Mouse (Mus musculus) heart, embryonic 14.5 days (tissue): ENCODE results near the gene Znrf2. TPM values are rescaled to one million over a fixed set of nuclear protein-coding genes. Genes with fewer than 3 reads are reported as not detected.

Experiments
- ATAC-seq: fragments of 200-750 bp; cut with Nextera tagmentation; 2 replicates; pipeline ENCODE4 v1.8.0; 2017; ENCODE audit warnings: low read depth, moderate TSS enrichment; ENCODE audit not compliant: insufficient number of reproducible peaks, insufficient read depth, low FRiP score
- H3K27ac ChIP-seq, 2 experiments: fragments of 200-500 bp in 1 of 2; fragments of 300-500 bp in 1 of 2; sonication (generic) in 1 of 2; replicated peaks in 1 of 2; 2 replicates each; pipeline ENCODE4 v1.5.1; 2012 to 2014; ENCODE audit warnings: low read depth in 2 of 2, low read length in 2 of 2, control low read depth in 1 of 2, mild to moderate bottlenecking in 1 of 2, mixed read lengths in 1 of 2; ENCODE audit not compliant: control insufficient read depth in 1 of 2, insufficient read depth in 1 of 2
- H3K27me3 ChIP-seq: fragments of 300-500 bp; sonication (generic); 2 replicates; pipeline ENCODE4 v1.6.1; 2014; ENCODE audit warnings: mild to moderate bottlenecking, low read length, control low read depth; ENCODE audit not compliant: control insufficient read depth, insufficient read depth
- H3K36me3 ChIP-seq: fragments of 300-500 bp; sonication (generic); 2 replicates; pipeline ENCODE4 v1.6.1; 2014; ENCODE audit warnings: mild to moderate bottlenecking, control low read depth, low read length, mixed read lengths; ENCODE audit not compliant: control insufficient read depth, insufficient read depth
- H3K4me1 ChIP-seq, 2 experiments: fragments of 200-500 bp in 1 of 2; fragments of 300-500 bp in 1 of 2; sonication (generic) in 1 of 2; 2 replicates each; pipeline ENCODE4 v1.6.1; 2012 to 2014; ENCODE audit warnings: low read length in 2 of 2, control low read depth in 1 of 2, mixed read lengths in 1 of 2; ENCODE audit not compliant: control insufficient read depth in 2 of 2, insufficient read depth in 2 of 2
- H3K4me2 ChIP-seq: fragments of 300-500 bp; sonication (generic); 2 replicates; pipeline ENCODE4 v1.6.1; 2014; ENCODE audit warnings: mild to moderate bottlenecking, low read length
- H3K4me3 ChIP-seq, 2 experiments: fragments of 200-500 bp in 1 of 2; fragments of 300-500 bp in 1 of 2; sonication (generic) in 1 of 2; 2 replicates each; pipeline ENCODE4 v1.5.1; 2012 to 2014; ENCODE audit warnings: low read length in 2 of 2, mild to moderate bottlenecking in 2 of 2, control low read depth in 1 of 2, low read depth in 1 of 2, moderate library complexity in 1 of 2; ENCODE audit not compliant: control insufficient read depth in 1 of 2, insufficient read depth in 1 of 2
- H3K9ac ChIP-seq: fragments of 300-500 bp; sonication (generic); 2 replicates; pipeline ENCODE4 v1.6.1; 2014; ENCODE audit warnings: mild to moderate bottlenecking, low read length
- H3K9me3 ChIP-seq: fragments of 300-500 bp; sonication (generic); 2 replicates; pipeline ENCODE4 v1.6.1; 2016; ENCODE audit warnings: low read length, control low read depth; ENCODE audit not compliant: control insufficient read depth
- WGBS: fragments of 180-500 bp; shearing (Covaris S2); extraction: QIAGEN DNeasy Blood & Tissue Kit; methylation state at CpG from one replicate; pipeline ENCODE4 v1.1.7; 2014; 5-methylcytosine and 5-hydroxymethylcytosine counted together
- polyA plus RNA-seq: library from polyadenylated mRNA; unstranded; fragments of >200 nt; fragmentation: Nextera tagmentation; extraction: Ambion mirVana; gene quantifications from 2 replicates; pipeline ENCODE4 v1.2.1, GENCODE M21; 2014

Gene Znrf2
- polyA plus RNA-seq, 1 experiment from 2014 or later, result 3.8 TPM

DNA sequence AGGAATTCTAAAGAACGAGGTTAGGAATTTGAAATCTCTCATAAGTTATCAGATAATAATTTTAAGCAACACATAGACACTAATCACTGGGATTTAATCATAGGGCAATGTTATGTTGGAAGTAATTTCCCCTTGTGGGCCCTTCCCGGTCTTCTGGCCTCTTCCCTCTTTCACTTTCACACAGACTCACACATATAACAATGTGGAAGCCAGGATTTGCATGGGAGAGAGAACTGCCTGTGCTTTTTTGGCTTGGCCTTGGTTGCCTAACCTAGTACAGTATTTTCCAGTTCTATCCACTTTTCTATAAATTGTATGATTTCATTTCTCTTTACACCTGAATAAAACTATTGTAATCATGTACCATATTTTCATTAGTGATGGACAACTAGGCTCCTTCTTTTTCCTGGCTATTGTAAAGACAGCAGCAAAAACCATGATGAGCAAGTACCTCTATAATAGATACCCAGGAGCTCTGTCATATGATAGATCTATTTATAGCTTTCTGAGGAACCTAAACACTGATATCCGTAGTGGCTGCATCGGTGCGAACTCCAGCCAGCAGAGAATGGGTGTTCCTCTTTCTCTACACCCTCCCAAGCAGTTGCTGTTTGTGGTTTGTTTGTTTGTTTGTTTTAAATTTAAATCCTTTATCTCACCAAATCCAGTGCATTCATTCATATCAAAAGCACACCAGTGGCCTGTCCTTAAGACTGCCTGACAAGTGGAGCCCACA is 36.0 kb upstream of the Znrf2 start:
- Histone ChIP-seq H3K9ac (no peak overlapping the region), H3K9me3 (no peaks in the 10 kb centered on the region), H3K27ac (no peak overlapping the region), H3K4me1 (peaks cover 12 to 18% of the 10 kb centered on the region in 2 experiments), H3K4me3 (no peak overlapping the region), H3K36me3 (no peaks in the 10 kb centered on the region), H3K4me2 (no peak overlapping the region; the same call in 1 of the 2 replicates), H3K27me3 (no peaks in the 10 kb centered on the region)
- WGBS, result 50% methylated on average over 5 of the region's 5 CpGs
- ATAC-seq, result no peak

- ATAC-seq, result no peak
- Histone ChIP-seq H3K9ac (no peak overlapping the region), H3K27ac (no peak overlapping the region)
Observed at GRCm38 (mm10) chr6:54781881-54782280, 34.8 kb upstream of the Znrf2 start.

DNA sequence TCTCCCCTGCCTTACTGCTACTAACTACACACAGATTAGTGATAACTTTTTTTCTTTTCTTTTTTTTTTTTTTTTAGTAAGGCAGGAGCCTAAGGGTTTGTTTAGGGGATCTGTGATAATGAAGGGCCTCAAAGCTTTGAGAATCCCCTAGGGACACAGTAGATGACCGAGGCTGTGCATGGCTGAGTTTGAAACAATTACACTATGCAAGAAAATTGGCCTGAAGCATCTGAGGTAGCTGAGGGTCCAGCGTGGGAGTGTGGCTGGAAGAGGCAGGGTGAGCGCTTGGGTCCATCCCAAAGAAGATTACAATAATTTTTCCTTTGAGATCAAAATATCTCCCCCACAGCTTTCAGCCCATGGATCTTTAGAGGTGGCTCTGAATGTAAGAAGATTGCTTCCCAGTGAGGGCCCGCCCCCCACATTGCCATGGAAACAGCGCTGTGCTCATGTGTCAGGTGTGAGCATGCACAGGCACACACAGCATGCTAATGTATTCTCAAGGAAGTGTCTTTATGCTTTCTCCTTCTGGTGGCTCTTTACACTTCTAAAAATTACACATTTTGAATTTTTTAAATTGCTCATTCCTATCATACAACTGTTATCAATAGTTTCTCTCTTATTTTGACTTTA is 31.5 kb upstream of the Znrf2 start:
- H3K36me3 ChIP-seq, result no peaks in the 10 kb centered on the region
- ATAC-seq, result no peak
- H3K4me1 ChIP-seq, result peaks cover 11 to 18% of the 10 kb centered on the region in 2 experiments; a peak in 3 of 4 replicates
- no peaks in the 10 kb centered on the region for H3K9me3 ChIP-seq
- 71% methylated on average over 5 of the region's 5 CpGs for WGBS
- no peaks in the 10 kb centered on the region for H3K27me3 ChIP-seq
- no peak overlapping the region for H3K4me3 ChIP-seq
- no peak overlapping the region for H3K27ac ChIP-seq
- H3K4me2 ChIP-seq, result no peak overlapping the region
- H3K9ac ChIP-seq, result no peak overlapping the region

More at GRCm38 (mm10) chr6:54781881-54782280, 34.8 kb upstream of the Znrf2 start:
- Histone ChIP-seq H3K36me3 (no peaks in the 10 kb centered on the region), H3K27me3 (no peaks in the 10 kb centered on the region), H3K4me2 (no peak overlapping the region), H3K4me1 (peaks cover 12 to 18% of the 10 kb centered on the region in 2 experiments), H3K4me3 (no peak overlapping the region), H3K9me3 (no peaks in the 10 kb centered on the region)
- WGBS, result 68% methylated on average over 6 of the region's 6 CpGs

GRCm38 (mm10) chr6:54786766-54787165 is 29.9 kb upstream of the Znrf2 start:
- Histone ChIP-seq H3K4me2 (no peak overlapping the region), H3K4me3 (no peak overlapping the region), H3K4me1 (peaks cover 5 to 7% of the 10 kb centered on the region in 2 experiments; a peak in 3 of 4 replicates), H3K9me3 (no peaks in the 10 kb centered on the region), H3K27me3 (no peaks in the 10 kb centered on the region), H3K9ac (no peak overlapping the region), H3K27ac (no peak overlapping the region), H3K36me3 (no peaks in the 10 kb centered on the region)
- WGBS, result 66% methylated on average over 5 of the region's 5 CpGs
- ATAC-seq, result no peak

- ATAC-seq, result no peak
- Histone ChIP-seq H3K4me2 (peak overlapping the region; percentile 18), H3K4me1 (peaks cover 3 to 7% of the 10 kb centered on the region in 2 experiments; a peak in 3 of 4 replicates), H3K9ac (no peak overlapping the region), H3K9me3 (no peaks in the 10 kb centered on the region), H3K27ac (0 out of 4 replicates have a peak overlapping the region, but pooled peaks of 1 of the 2 experiments have one; percentile 6), H3K4me3 (no peak overlapping the region), H3K27me3 (no peaks in the 10 kb centered on the region), H3K36me3 (no peaks in the 10 kb centered on the region)
- WGBS, result 27% methylated on average over 6 of the region's 6 CpGs
Observed at GRCm38 (mm10) chr6:54788493-54788892, 28.2 kb upstream of the Znrf2 start.

GRCm38 (mm10) chr6:54789139-54789538 is 27.6 kb upstream of the Znrf2 start:
- Histone ChIP-seq H3K4me1 (peaks cover 3 to 7% of the 10 kb centered on the region in 2 experiments; a peak in 3 of 4 replicates), H3K9me3 (no peaks in the 10 kb centered on the region), H3K9ac (no peak overlapping the region), H3K27me3 (no peaks in the 10 kb centered on the region), H3K4me3 (no peak overlapping the region), H3K4me2 (no peak overlapping the region), H3K36me3 (no peaks in the 10 kb centered on the region), H3K27ac (no peak overlapping the region)
- no peak for ATAC-seq
- 85% methylated on average over 4 of the region's 4 CpGs for WGBS

GRCm38 (mm10) chr6:54790071-54790470 is 26.6 kb upstream of the Znrf2 start:
- no peak for ATAC-seq
- Histone ChIP-seq H3K9ac (no peak overlapping the region), H3K9me3 (no peaks in the 10 kb centered on the region), H3K36me3 (no peaks in the 10 kb centered on the region), H3K4me2 (no peak overlapping the region), H3K27ac (no peak overlapping the region), H3K4me3 (no peak overlapping the region), H3K27me3 (no peaks in the 10 kb centered on the region), H3K4me1 (peaks cover 3 to 7% of the 10 kb centered on the region in 2 experiments; a peak in 3 of 4 replicates)
- 81% methylated on average over 4 of the region's 4 CpGs for WGBS
